Mouse (Mus musculus) thymus, postnatal 36 days (tissue): ENCODE measurements around the gene Rpl9-ps1.

Source experiments
- DNase-seq, 2 experiments: peaks; one replicate each; pipeline ENCODE4 v3.0.0; 2022; ENCODE audit warnings: mixed read lengths in 2 of 2

Rpl9-ps1 gene

GRCm38 (mm10) chr11:83645521-83645920, at the start of gene Rpl9-ps1:
Gene Rpl9-ps1, minus strand, starts transcription at chr11:83645621.
- no peak for DNase-seq

GRCm38 (mm10) chr11:83692008-83692407, 46.6 kb upstream of the Rpl9-ps1 start:
- no peak for DNase-seq

- DNase-seq = no peak
Observed at GRCm38 (mm10) chr11:83689918-83690317, 44.5 kb upstream of the Rpl9-ps1 start.

DNA sequence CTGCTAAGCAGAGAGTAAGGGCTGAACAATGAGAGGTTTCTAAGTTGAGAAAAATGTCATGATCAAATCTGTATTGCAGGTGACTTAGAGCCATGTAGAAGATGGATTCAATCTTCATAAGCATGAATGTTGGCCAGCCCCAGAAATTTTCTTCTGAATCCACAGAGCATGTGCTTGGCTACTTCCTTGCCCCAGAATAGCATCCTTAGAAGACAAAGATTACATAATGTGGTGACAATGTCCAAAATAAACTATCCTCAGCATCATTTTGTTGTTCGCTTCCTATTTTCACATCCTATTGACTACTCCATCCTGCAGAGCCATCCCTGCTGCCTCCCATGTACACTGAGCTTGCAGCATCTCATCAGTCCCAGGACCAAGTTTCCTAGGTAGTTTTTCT, 30.2 kb upstream of the Rpl9-ps1 start:
- no peak for DNase-seq

- DNase-seq = no peak
Observed at GRCm38 (mm10) chr11:83671743-83672142, 26.3 kb upstream of the Rpl9-ps1 start.

GRCm38 (mm10) chr11:83663532-83663931, 18.1 kb upstream of the Rpl9-ps1 start:
- no peak for DNase-seq

GRCm38 (mm10) chr11:83662204-83662603, 16.8 kb upstream of the Rpl9-ps1 start, which contains the start of gene Ccl4:
Gene Ccl4, plus strand, starts transcription at chr11:83662584.
- DNase-seq = peak; percentile 21 to 50

GRCm38 (mm10) chr11:83658797-83659196, 13.4 kb upstream of the Rpl9-ps1 start:
- DNase-seq = no peak

- DNase-seq = no peak
Observed at GRCm38 (mm10) chr11:83657508-83657907, 12.1 kb upstream of the Rpl9-ps1 start.

DNA sequence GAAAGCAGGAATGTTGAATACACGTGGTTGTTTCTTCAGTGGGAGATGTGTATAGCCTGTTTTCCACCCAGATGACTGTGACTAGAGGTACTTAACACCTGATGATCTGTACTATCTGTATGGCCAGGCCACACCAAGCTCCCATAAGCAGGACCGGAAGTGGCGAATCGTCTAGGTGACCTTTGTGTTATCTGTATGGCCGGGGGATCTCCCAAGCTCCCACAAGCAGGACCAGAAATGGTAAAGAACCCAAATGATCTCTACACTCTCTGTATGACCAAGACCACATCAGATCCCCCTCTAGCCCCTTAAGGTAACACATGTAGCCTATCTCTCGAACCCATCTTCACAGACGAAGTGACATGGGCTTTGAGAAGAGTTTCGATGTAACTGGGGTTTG, 9.2 kb upstream of the Rpl9-ps1 start:
- no peak for DNase-seq

- no peak for DNase-seq
Observed at GRCm38 (mm10) chr11:83649305-83649841, 4.0 kb upstream of the Rpl9-ps1 start, which contains the start of gene Ccl3. Gene Ccl3, minus strand, starts transcription at chr11:83649355.

DNA sequence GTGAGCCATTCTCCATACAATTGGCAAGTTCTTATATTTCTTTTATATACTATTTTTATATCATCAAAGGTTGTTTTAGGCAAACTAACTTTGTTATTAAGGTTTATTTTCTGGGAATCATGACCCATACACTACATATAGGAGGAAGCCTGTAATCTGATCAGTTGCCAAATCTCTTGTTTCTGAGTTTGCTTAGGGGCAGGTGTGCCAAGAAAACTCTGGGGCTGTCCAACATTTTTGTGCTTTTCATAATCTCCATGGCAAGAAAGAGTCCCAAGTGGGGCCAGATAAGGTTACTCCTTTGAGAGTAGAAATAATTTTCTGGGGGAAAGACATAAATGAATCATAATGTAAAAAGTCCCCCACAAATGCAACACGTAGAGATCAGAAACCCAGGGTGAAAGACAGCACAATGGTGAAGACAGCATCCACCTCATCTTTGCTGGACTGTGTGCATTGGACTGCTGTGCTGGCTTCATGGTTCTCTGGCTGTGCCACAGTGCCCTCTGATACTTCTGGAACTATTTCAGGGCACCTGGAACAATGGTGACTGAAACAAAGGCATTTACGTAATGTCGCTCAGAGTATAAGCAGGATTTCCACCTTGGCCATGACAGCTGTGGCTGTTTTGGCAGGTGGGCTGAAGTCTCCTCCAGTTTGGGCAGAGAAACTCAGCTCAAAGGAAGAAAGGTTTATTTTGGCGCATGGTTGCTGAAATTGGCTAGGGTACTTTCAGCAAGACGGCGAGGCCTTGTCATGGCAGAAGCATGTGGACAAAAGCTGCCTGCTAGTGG, 1.1 kb upstream of the Rpl9-ps1 start:
- no peak for DNase-seq

GRCm38 (mm10) chr11:83641216-83641615, 4.2 kb downstream of the Rpl9-ps1 start:
- peak in 1 of 2 experiments; percentile 3 for DNase-seq

DNA sequence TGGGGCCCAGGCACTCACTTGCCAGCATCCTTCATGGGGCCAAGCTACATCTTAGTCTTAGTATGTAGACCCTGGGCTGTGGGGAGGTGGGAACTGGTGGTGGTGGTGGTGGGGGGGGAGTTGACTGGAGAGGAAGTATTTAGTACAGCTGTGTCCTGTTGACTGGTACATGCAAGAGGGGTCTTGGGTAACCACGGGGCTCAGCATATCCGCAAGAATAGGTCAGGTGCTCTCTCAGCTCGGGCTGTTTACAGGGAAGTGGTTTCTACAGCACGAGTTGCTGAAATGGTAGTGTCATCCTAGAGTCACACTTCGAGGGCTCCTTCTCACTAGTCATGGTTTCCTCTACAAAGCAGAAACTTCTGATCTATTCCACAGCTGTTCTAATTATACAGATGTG, 5.3 kb downstream of the Rpl9-ps1 start:
- peak; percentile 56 to 75 for DNase-seq

DNA sequence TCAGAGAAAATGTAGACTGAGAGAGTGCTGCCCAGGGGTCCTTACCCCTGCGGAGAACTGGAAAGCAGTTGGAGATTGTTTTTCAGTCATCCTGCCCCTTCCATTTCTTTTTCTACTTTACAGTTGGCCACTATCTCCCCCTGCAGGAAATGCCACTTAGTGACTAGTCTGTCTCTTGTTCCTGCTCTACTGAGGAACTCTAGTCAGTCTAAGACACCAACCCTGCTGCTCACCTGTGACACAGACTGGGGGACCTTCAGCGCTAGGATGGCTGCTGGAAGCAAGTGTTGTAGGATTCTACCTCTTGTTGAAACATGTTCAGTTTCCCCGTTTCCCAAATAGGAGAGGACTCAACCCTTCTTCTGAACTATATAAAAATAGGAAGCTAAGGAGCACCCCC, 5.9 kb downstream of the Rpl9-ps1 start:
- peak; percentile 43 to 47 for DNase-seq

DNA sequence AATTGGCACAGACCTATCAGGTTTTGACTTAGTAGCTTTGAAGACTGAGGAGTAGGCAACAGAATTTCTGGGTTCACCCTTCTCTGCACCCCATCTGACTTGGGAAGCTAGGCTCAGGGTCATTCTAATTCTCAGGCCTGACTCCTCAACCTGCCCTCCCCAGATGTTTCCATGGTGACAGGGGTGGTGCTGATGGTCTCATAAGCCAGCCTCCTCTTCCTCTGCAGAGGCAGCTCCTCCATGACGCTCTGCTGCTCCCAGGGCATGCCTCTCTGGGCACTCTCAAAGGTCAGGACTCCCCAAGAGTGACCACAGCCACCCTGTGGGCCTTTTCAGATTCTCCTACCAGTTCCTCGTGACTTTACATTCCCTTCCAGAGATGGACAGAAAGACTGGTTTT, 6.5 kb downstream of the Rpl9-ps1 start:
- DNase-seq = peak in 1 of 2 experiments; percentile 15

GRCm38 (mm10) chr11:83636742-83637235, 8.6 kb downstream of the Rpl9-ps1 start:
- DNase-seq = no peak

DNA sequence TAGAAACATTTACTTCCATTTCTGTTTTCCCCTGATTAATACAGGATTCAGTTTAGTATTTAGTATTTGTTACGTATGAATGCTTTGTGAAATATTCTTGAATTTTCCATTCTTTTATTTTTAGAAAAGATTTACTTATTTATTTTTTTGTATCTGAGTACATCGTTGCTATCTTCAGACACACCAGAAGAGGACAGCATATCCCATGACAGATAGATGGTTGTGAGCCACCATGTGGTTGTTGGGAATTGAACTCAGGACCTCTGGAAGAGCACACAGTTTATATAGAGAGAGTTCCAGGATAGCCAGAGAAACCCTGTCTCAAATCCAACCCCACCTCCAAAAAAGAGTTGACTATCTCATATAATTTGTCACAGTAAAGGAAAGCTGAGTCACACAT, 10.5 kb downstream of the Rpl9-ps1 start:
- DNase-seq = no peak

GRCm38 (mm10) chr11:83634425-83634824, 11.0 kb downstream of the Rpl9-ps1 start:
- no peak for DNase-seq

DNA sequence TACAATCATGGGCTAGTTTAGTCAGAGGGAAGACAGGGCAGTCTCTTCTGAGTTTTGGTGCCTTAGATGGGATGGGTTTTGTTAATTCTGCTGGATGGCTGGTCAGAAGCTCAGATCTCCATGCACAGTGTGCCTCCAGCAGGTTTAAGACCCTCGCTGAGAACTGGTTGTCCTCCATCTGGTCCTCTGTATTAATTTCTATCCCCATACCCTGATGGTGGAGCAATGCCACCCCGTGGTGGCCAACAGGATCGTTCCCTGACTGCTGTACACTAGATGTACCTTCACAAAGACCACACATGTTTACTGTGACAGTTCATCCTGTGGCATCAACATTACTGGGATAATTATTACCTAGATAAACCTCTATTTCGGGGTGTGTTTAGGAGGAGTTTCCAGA, 12.7 kb downstream of the Rpl9-ps1 start:
- no peak for DNase-seq

DNA sequence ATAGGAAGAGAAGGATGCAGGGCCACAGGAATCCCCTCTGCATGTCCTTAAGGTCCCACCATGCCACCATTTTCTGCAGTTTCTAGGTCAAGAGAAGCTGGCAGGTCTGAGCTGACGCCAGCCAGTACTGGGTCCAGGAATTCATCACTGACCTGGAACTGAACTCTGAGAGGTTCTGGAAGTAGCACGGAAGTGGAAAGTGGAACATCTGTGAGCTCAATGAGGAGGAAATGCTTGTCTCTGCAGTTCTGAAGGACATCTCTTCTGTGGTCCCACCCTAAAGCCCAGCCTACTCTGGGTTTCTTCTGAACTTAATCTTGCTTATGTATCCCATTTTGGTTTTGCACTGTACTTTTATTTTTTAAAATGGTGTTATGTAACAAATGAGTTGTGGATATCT, 14.4 kb downstream of the Rpl9-ps1 start:
- DNase-seq = no peak

DNA sequence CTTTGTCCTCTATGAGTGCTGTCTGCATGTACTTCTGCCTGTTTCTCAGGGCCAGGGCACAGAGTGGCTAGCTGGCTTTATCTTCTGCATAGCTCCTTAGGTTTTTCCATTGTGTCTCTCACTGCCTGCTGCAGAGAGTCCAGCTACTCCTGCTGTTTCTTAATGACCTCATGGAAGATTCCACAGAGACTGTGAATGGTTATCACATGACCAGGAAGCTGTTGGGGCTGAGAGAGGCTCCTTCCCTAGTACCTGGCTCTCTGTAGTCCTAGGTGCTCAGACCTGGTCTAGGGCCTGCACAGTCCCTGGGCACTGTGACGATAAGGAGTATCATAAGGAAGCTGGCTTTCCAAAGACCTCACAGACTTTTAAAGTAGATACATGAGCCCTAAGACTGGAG, 14.8 kb downstream of the Rpl9-ps1 start:
- DNase-seq = no peak

- DNase-seq = no peak
Observed at GRCm38 (mm10) chr11:83628808-83629207, 16.6 kb downstream of the Rpl9-ps1 start.

DNA sequence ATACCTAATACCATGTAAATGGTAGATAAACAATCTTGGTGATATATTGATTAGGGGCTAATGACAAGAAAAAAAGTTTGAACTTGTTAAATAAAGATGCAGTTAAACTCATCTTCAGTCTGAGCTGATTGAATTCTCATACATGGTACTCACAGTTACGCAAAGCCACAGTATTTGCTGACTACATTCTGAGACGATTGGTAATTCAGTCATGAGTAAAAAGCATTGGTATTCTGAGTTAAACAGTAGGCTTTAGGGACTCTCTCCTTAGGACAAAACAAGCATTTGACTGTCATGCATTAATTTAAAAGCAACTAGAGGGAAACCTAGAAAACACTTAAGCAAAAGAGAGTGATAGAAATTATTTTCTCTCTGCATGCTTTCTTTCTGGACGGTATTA, 21.8 kb downstream of the Rpl9-ps1 start:
- no peak for DNase-seq
